Mouse (Mus musculus) stomach, postnatal 0 days (tissue): ENCODE measurements around the gene Fam92b.

ENCODE experiments used
- CTCF ChIP-seq: IDR thresholded peaks from 2 replicates; pipeline ENCODE4 v1.5.1; 2016; ENCODE audit warnings: antibody characterized with exemption, low read depth, mild to moderate bottlenecking, moderate library complexity
- EP300 ChIP-seq: optimal IDR thresholded peaks from 2 replicates; pipeline ENCODE3; 2016; ENCODE audit warnings: antibody characterized with exemption

DNA sequence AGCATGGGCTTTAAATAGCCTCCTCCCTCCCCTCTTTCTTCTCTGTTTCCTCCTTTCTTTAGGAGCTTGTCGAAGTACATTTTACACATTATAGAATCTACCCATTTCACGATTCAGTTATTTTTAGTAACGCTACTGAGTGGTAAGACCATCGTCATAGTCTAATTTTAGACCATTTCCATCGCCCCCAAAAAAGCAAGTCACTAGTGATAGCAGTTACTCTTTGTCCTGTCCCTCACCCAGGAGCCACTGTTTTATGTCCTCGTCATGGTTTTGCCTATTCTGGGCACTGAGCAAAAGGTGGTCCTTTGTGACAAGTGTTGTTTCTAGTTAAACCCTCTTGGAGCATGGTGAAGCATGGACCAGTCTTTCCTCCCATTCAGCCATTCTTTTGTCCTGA, 57.3 kb downstream of the Fam92b start:
- no peak for TF ChIP-seq CTCF
- no peak for TF ChIP-seq EP300
